Mouse (Mus musculus): ENCODE measurements at regions not wholly inside any gene's neighbourhood (a gene's known extent, or its start where the extent isn't known, plus 50 kb on each side); places are given as distances from the start of the nearest gene placed in this dataset.

DNA sequence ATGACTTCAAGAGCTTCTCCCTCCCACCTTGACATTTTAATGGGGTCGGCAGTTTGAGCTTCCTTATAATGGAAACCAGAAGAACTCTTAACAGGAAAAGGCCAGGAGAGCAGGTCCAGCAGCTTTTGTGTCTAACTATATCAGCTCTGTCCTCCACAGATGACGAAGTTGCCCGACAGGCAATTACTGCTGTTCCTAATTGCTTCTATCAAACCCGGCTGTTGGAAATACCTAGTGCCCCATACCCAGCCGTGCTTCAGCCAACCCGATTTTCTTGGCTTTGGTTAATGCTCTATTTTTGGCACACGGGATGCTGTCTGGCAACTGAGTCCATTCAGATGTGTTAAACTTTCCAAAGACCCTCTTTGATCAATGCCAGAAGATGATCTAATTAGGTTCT lies 125.8 kb upstream of the Spdl1 start:
- no peak overlapping the region for H3K9ac ChIP-seq (ENCODE audit: low read length)
- H3K4me1 ChIP-seq (ENCODE audit: control insufficient read depth, insufficient read depth, low read length): peaks cover 4% of the 10 kb centered on the region; the same call in 1 of the 2 replicates
- no peaks in the 10 kb centered on the region for H3K27me3 ChIP-seq (ENCODE audit: control insufficient read depth, insufficient read depth, low read length)
- no peaks in the 10 kb centered on the region for H3K9me3 ChIP-seq (ENCODE audit: control insufficient read depth, low read length)
- DNase-seq (ENCODE audit: low spot score): peak; percentile 41
- 10% methylated on average over 7 of the region's 7 CpGs for WGBS
- H3K27ac ChIP-seq (replicated peaks; ENCODE audit: low read depth, low read length): no peak overlapping the region
- no peak overlapping the region for H3K4me2 ChIP-seq (ENCODE audit: low read depth, severe bottlenecking)
- no peak overlapping the region for H3K4me3 ChIP-seq (ENCODE audit: low read depth, low read length)
- no peaks in the 10 kb centered on the region for H3K36me3 ChIP-seq (ENCODE audit: control insufficient read depth, insufficient read depth, low read length)
- no peak for ATAC-seq (ENCODE audit: insufficient number of reproducible peaks, low FRiP score, low TSS enrichment, low read depth)

GRCm38 (mm10) chr11:34941486-34942456 lies 108.3 kb upstream of the Spdl1 start:
- Histone ChIP-seq H3K9ac (ENCODE audit: low read length) (no peak overlapping the region), H3K9me3 (ENCODE audit: control insufficient read depth, low read length) (no peaks in the 10 kb centered on the region), H3K4me1 (ENCODE audit: control insufficient read depth, insufficient read depth, low read length) (no peaks in the 10 kb centered on the region), H3K36me3 (ENCODE audit: control insufficient read depth, insufficient read depth, low read length) (no peaks in the 10 kb centered on the region), H3K27ac (replicated peaks; ENCODE audit: low read depth, low read length) (no peak overlapping the region), H3K27me3 (ENCODE audit: control insufficient read depth, insufficient read depth, low read length) (no peaks in the 10 kb centered on the region), H3K4me2 (ENCODE audit: low read depth, severe bottlenecking) (no peak overlapping the region), H3K4me3 (ENCODE audit: low read depth, low read length) (no peak overlapping the region)
- DNase-seq (ENCODE audit: low spot score) (no peak), ATAC-seq (ENCODE audit: insufficient number of reproducible peaks, low FRiP score, low TSS enrichment, low read depth) (no peak)
- WGBS: 86% methylated on average over 4 of the region's 4 CpGs

DNA sequence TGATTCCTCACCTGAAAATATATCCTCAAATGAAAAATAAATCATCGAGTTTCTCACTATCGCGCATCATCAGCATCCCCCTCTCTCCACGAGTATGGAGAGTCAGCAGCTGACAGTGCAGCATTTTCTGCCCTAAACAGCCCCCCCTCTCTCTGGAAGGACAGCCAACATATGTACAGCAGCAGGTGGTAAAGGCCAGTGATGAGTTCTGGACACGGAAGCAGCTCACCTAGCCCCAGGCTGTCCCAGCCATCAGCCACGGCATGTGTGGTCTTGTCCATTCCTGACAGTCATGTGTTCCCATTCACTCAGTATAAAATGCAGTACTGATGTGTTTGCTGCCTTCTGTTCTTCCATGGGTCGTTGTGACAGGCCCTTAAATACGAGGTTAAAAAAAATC lies 106.7 kb upstream of the Spdl1 start:
- Histone ChIP-seq H3K36me3 (ENCODE audit: control insufficient read depth, insufficient read depth, low read length) (no peaks in the 10 kb centered on the region), H3K27me3 (ENCODE audit: control insufficient read depth, insufficient read depth, low read length) (no peaks in the 10 kb centered on the region), H3K4me2 (ENCODE audit: low read depth, severe bottlenecking) (no peak overlapping the region), H3K4me3 (ENCODE audit: low read depth, low read length) (no peak overlapping the region), H3K27ac (replicated peaks; ENCODE audit: low read depth, low read length) (no peak overlapping the region), H3K9ac (ENCODE audit: low read length) (no peak overlapping the region), H3K4me1 (ENCODE audit: control insufficient read depth, insufficient read depth, low read length) (no peaks in the 10 kb centered on the region), H3K9me3 (ENCODE audit: control insufficient read depth, low read length) (no peaks in the 10 kb centered on the region)
- ATAC-seq (ENCODE audit: insufficient number of reproducible peaks, low FRiP score, low TSS enrichment, low read depth) (no peak), DNase-seq (ENCODE audit: low spot score) (no peak)
- WGBS: 80% methylated on average over 8 of the region's 8 CpGs

DNA sequence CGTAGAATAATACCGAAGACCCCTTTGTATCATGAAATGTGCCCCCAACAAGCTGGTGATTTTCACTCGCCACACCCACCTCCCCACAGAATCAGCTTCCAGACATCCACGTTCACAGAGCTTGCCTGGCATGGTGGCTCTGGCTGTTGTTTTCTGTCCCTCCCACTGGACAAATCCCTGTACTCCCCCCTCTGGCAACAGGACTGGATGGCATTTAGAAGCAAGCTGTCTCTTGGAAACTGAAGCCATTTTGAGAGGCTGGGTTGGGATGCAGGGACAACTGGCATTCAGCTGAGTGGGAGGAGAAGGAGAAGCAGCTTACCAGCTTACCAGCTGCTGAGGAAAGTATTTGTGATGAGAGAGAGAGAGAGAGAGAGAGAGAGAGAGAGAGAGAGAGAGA lies 105.6 kb upstream of the Spdl1 start:
- DNase-seq (ENCODE audit: low spot score) (no peak), ATAC-seq (ENCODE audit: insufficient number of reproducible peaks, low FRiP score, low TSS enrichment, low read depth) (no peak)
- Histone ChIP-seq H3K27ac (replicated peaks; ENCODE audit: low read depth, low read length) (no peak overlapping the region), H3K4me2 (ENCODE audit: low read depth, severe bottlenecking) (no peak overlapping the region), H3K4me3 (ENCODE audit: low read depth, low read length) (no peak overlapping the region), H3K27me3 (ENCODE audit: control insufficient read depth, insufficient read depth, low read length) (no peaks in the 10 kb centered on the region), H3K9ac (ENCODE audit: low read length) (no peak overlapping the region), H3K9me3 (ENCODE audit: control insufficient read depth, low read length) (no peaks in the 10 kb centered on the region), H3K4me1 (ENCODE audit: control insufficient read depth, insufficient read depth, low read length) (no peaks in the 10 kb centered on the region), H3K36me3 (ENCODE audit: control insufficient read depth, insufficient read depth, low read length) (no peaks in the 10 kb centered on the region)
- 85% methylated on average over 4 of the region's 4 CpGs for WGBS

DNA sequence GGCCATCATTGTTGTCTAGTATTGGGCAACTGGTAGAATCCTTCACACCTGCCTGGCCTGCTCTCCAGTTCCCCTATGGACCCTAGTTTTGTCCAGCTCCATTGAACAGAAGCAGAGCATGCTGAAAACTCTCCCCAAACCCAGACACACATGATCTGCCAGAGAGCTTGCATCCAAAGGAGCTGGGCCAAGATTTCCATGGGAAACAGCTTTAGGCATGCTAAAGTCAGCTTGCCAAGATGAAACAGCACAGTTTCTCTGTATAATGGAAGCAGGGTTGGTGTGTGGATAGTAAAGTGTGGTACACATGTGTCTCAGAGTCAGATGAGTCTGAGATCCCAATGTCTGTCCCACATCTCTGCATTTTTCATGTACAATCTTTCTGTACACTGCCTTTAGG lies 98.8 kb upstream of the Spdl1 start:
- no peaks in the 10 kb centered on the region for H3K4me1 ChIP-seq (ENCODE audit: control insufficient read depth, insufficient read depth, low read length)
- H3K9ac ChIP-seq (ENCODE audit: low read length): no peak overlapping the region

GRCm38 (mm10) chr11:34917175-34917574 lies 83.7 kb upstream of the Spdl1 start:
- Histone ChIP-seq H3K4me1 (ENCODE audit: control insufficient read depth, insufficient read depth, low read length) (no peaks in the 10 kb centered on the region), H3K36me3 (ENCODE audit: control insufficient read depth, insufficient read depth, low read length) (no peaks in the 10 kb centered on the region), H3K4me2 (ENCODE audit: low read depth, severe bottlenecking) (no peak overlapping the region), H3K4me3 (ENCODE audit: low read depth, low read length) (no peak overlapping the region), H3K9me3 (ENCODE audit: control insufficient read depth, low read length) (no peaks in the 10 kb centered on the region), H3K27me3 (ENCODE audit: control insufficient read depth, insufficient read depth, low read length) (peaks cover 2% of the 10 kb centered on the region; the same call in 1 of the 2 replicates), H3K9ac (ENCODE audit: low read length) (no peak overlapping the region), H3K27ac (replicated peaks; ENCODE audit: low read depth, low read length) (no peak overlapping the region)
- no peak for ATAC-seq (ENCODE audit: insufficient number of reproducible peaks, low FRiP score, low TSS enrichment, low read depth)
- no peak for DNase-seq (ENCODE audit: low spot score)
- 68% methylated on average over 1 of the region's 1 CpGs for WGBS

More for the DNA sequence above, 98.8 kb upstream of the Spdl1 start:
- DNase-seq (ENCODE audit: low spot score): no peak
- no peak overlapping the region for H3K4me2 ChIP-seq (ENCODE audit: low read depth, severe bottlenecking)
- ATAC-seq (ENCODE audit: insufficient number of reproducible peaks, low FRiP score, low TSS enrichment, low read depth): no peak
- H3K27ac ChIP-seq (replicated peaks; ENCODE audit: low read depth, low read length): no peak overlapping the region
- H3K36me3 ChIP-seq (ENCODE audit: control insufficient read depth, insufficient read depth, low read length): no peaks in the 10 kb centered on the region
- no peak overlapping the region for H3K4me3 ChIP-seq (ENCODE audit: low read depth, low read length)
- H3K27me3 ChIP-seq (ENCODE audit: control insufficient read depth, insufficient read depth, low read length): no peaks in the 10 kb centered on the region
- no peaks in the 10 kb centered on the region for H3K9me3 ChIP-seq (ENCODE audit: control insufficient read depth, low read length)

DNA sequence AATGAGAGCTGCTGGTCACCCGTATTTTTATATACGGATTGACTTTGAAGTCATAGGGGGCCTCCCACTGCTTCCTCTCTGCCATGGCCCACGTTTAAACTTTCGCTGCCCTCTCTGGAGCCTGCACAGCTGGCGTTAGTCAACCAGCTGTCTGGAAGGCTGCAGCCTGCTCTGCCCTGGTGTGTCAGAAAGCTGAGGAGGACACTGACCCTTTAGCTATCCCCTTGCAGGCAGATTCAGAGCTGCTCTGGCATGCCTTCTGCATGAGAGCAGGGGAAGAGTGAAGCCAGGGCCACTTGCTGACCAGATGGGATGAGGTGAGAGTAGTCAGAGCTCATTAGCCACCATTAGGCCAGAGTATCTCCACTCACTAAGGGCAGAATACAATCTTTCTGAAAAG lies 76.4 kb upstream of the Spdl1 start:
- H3K27ac ChIP-seq (replicated peaks; ENCODE audit: low read depth, low read length): no peak overlapping the region
- H3K4me1 ChIP-seq (ENCODE audit: control insufficient read depth, insufficient read depth, low read length): peaks cover 10% of the 10 kb centered on the region; the same call in 1 of the 2 replicates
- DNase-seq (ENCODE audit: low spot score) (peak; percentile 54), ATAC-seq (ENCODE audit: insufficient number of reproducible peaks, low FRiP score, low TSS enrichment, low read depth) (0 out of 2 replicates have a peak, but pooled peaks have one; percentile 51)
- H3K4me2 ChIP-seq (ENCODE audit: low read depth, severe bottlenecking): no peak overlapping the region
- H3K4me3 ChIP-seq (ENCODE audit: low read depth, low read length): no peak overlapping the region
- no peaks in the 10 kb centered on the region for H3K36me3 ChIP-seq (ENCODE audit: control insufficient read depth, insufficient read depth, low read length)
- H3K9me3 ChIP-seq (ENCODE audit: control insufficient read depth, low read length): no peaks in the 10 kb centered on the region
- WGBS: 6% methylated on average over 5 of the region's 5 CpGs
- peaks cover 5% of the 10 kb centered on the region; the same call in 1 of the 2 replicates for H3K27me3 ChIP-seq (ENCODE audit: control insufficient read depth, insufficient read depth, low read length)
- H3K9ac ChIP-seq (ENCODE audit: low read length): no peak overlapping the region

- ATAC-seq (ENCODE audit: insufficient number of reproducible peaks, low FRiP score, low TSS enrichment, low read depth) (no peak), DNase-seq (ENCODE audit: low spot score) (peak; percentile 36)
- H3K9me3 ChIP-seq (ENCODE audit: control insufficient read depth, low read length): no peaks in the 10 kb centered on the region
- H3K4me3 ChIP-seq (ENCODE audit: low read depth, low read length): no peak overlapping the region
- no peak overlapping the region for H3K9ac ChIP-seq (ENCODE audit: low read length)
- H3K27me3 ChIP-seq (ENCODE audit: control insufficient read depth, insufficient read depth, low read length): peaks cover 6% of the 10 kb centered on the region; the same call in 1 of the 2 replicates
- H3K4me2 ChIP-seq (ENCODE audit: low read depth, severe bottlenecking): no peak overlapping the region
- H3K4me1 ChIP-seq (ENCODE audit: control insufficient read depth, insufficient read depth, low read length): no peaks in the 10 kb centered on the region
- 7% methylated on average over 4 of the region's 4 CpGs for WGBS
- H3K27ac ChIP-seq (replicated peaks; ENCODE audit: low read depth, low read length): no peak overlapping the region
- no peaks in the 10 kb centered on the region for H3K36me3 ChIP-seq (ENCODE audit: control insufficient read depth, insufficient read depth, low read length)
These were observed 70.8 kb upstream of the Spdl1 start for GRCm38 (mm10) chr11:34904271-34904670.

Measured in limb, embryonic 11.5 days (tissue).